Mouse (Mus musculus) ovary, adult 18-20 months (tissue): ENCODE data around the gene Rflna.

Experiments
- DNase-seq: peaks from one replicate; pipeline ENCODE4 v3.0.0; 2022; ENCODE audit warnings: low spot score, mixed read lengths

The Rflna gene

DNA sequence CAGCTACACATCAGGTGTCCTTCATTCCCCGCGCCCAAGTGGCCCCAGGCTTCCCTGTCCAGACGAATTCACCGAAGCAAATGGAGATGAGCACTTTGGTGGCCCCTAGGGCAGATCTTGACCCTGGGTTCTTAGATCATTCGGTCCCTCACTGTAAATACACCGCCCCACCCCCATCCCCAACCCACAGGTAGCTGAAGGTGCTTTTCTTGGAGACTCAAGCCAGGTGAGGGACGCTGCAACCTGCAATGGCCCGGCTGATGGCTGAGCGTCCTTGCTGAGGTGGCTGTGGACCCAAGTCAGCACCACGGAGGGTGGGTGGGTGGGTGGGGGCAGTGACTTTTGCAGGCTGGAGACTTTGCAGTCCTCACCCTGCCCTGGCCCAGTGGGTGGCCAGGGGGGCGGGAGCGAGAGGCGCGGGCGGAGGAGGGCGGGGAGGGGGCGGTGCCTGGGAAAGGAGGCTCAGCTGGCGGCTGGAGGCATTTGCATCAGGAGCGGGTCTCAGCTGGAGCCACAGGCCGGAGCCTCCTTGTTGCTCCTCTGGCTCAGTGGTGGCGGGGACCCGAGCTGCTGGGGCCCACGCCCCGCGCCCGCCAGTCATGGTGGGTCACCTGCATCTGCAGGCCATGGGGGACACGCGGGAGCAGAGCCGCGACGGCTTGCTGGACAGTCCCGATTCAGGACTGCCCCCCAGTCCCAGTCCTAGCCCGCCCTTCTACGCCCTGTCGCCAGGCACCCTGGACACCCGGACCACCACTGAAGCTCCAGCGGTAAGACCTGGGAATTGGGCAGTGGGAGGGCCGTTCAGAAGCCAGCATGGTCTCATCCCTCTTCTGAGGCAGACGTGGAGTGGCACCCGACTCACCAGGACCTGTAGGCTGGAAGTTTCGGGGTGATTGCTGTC lies at the start of gene Rflna:
Gene Rflna (plus strand): TSS at position 253 of the 904 bp plus-strand sequence.
- DNase-seq = no peak

- no peak for DNase-seq
These were observed 48.4 kb upstream of the Rflna start for GRCm38 (mm10) chr5:124954404-124955305.

DNA sequence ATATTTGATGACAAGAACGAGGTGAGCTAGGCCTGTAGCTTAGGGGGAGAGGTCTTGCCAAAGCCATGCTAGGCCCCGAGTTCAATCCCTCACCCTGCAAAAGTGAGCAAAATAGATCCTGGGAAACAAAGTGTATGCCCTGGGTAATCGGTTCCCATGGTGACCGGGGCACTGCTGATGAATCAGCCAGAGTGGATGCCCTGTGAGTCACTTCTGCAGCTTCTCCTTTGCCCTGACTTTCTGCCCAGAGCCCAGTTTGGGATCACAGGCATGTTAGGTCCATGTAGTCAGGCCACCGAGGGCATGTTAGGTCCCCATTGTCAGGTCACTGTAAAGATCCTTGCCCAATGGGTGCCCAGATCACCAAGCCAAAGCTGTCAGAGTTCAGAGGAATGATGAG lies 45.5 kb upstream of the Rflna start:
- no peak for DNase-seq

DNA sequence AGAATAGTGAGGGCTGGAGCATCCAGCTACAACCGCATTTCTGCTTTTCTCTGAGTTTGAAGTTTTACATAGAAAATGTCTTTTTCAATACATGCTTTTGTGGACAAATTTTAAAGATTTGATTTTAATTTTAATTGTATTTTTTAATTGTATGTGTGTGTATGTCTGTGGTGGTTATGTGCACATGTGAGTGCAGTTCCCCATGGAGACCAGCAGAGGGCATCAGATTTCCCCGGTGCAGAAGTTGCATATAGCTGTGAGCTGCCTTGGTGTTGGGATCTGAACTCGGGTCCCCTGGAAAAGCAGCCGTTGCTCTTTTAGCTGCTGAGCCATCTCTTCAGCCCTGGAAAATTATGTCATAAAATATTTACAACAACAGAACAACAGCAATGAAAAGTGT lies 43.9 kb upstream of the Rflna start:
- DNase-seq = no peak

GRCm38 (mm10) chr5:124960131-124960901 lies 42.7 kb upstream of the Rflna start:
- DNase-seq = no peak

DNA sequence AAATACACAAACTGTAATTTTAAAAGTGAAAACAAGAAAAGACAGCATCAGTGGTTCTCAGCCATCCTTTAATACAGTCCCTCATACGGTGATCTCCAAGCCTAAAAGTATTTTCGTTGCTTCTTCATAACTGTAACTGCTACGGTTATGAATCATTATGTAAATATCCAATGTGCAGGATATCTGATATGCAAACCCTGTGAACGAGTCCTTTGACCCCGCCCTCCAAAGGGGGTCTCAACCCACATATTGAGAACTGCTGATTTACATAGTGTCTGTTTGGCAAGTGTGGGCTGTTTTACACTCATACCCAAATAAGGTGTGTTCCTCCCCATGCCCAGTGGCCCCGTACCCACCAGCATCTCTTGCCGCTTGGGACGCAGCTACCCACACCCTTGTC lies 41.6 kb upstream of the Rflna start:
- DNase-seq = no peak

GRCm38 (mm10) chr5:124962761-124963160 lies 40.3 kb upstream of the Rflna start:
- no peak for DNase-seq

- DNase-seq = no peak
These were observed 39.0 kb upstream of the Rflna start for GRCm38 (mm10) chr5:124963806-124964672.

DNA sequence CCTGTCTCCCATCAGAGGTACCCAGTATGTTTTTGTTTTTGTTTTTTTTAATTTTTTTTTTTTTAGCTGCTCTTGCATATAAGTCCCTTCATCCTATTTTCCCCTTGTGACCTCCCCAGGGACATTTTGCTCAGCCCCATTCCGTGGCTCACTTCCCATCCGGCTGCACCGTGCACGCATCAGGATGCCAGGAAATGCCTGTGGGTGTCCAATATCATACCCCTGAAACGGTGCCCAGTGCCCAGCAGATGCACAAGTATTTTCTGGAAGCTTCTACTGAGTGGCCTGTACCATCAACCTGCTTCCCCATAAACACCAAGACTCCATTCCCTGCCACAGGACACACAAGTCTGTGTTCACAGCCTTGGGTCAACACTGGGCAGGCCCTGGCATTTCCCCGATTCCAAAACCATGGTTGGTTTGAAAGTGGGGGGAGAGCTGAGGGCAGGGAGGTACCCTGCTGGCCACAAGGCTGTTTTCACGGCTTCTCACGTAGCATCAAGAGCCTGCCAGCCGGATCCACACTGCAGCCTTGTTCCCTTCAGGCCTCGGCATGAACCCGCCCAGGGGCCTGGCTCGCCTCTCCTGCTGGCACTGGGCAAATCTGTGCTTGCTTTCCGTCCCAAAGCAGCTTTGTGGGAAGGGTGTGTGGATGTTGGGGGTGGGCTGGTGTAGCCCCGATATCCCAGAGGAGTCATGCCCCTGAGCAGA lies 36.2 kb upstream of the Rflna start:
- no peak for DNase-seq

- DNase-seq = no peak
These were observed 33.2 kb upstream of the Rflna start for GRCm38 (mm10) chr5:124969790-124970189.

DNA sequence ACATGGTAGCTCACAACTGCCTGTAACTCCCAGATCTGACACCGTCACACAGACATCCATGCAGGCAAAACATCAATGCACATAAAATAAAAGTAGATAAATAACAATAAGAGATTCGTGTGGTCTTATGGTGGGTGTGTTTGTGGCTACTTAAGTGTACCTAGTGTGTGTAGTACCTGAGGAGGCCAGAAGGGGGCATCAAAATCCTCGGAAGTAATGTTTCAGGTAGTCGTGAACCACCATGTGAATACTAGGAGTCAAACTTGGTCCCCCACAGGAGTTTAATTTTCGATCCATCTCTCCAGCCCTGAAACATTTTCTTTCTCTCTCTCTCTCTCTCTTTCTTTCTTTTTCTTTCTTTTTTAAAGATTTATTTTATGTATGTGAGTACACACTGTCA lies 16.8 kb upstream of the Rflna start:
- DNase-seq = no peak

DNA sequence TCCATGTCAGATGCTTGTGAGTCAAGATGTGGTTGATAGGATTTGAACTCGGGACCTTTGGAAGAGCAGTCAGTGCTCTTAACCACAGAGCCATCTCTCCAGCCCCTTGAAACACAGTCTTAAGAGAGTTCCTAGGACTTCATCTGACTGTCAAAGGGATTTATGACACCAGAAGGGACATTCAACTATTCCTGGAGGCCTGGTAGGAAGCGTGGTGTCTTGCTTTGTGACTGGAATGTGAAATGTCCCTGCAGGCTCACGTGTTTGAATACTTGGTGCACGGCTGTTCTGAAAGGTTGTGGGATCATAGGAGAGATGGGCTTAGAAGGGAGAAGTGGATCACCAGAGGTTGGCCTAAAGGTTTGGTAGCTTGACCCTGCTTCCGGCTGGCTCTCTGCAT lies 16.4 kb upstream of the Rflna start:
- no peak for DNase-seq

DNA sequence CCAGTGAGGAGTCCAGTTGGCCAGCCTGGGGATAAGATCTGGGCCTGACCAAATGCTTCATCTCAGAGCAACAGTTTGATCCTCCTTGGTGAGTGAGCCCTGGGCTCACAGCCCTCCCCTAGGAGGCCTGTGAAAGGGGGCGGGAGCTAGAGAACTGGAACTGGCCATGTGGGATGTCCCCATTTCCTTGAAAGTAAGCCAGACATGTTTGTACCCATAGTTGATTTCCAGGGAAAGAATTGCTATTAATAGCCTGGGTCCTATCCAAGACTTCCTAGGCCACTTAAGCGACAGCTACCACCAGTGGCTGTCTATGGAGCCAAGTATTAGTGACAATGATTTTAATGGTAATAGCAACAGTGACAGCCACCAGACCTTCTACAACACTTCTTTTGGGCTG lies 13.3 kb upstream of the Rflna start:
- no peak for DNase-seq

DNA sequence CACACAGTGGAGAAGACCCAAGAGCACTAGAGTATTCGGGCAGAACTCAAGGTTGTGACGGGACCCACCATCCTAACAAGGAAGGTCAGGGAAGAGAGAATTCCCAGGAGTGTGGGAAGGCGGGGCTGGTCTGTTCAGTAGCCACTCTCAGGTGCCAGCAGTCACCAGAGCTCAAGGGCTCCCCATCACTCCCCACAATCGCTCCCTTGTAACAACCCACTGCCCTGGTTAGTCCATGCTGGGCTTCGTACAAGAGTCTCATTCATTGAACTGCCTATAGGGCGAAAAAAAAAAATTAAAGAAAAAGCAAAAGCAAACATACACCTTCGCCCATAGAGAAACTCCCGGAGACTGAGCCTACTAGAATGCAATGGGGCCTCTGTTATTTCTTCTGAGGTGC lies 10.7 kb upstream of the Rflna start:
- no peak for DNase-seq

DNA sequence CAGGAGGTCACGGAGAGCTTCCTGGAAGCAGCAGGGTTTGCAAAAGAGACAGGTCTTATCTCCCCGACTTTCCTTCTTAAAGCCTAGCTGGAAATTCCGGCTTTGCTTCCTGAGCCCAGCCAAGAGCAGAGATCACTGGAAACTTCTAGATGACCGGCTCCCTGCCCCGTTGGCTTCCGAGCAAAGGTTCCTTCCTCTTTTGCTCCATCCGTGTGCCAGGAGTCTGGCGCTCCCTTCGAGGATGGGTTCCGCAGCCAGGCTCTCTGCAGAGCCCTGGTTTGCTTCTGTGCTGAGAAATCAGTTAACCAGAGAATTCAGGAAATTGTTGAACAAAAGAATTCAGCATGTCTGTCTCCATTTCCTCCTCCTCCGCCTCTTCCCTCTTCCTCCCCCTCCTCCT lies 10.1 kb upstream of the Rflna start:
- DNase-seq = no peak

DNA sequence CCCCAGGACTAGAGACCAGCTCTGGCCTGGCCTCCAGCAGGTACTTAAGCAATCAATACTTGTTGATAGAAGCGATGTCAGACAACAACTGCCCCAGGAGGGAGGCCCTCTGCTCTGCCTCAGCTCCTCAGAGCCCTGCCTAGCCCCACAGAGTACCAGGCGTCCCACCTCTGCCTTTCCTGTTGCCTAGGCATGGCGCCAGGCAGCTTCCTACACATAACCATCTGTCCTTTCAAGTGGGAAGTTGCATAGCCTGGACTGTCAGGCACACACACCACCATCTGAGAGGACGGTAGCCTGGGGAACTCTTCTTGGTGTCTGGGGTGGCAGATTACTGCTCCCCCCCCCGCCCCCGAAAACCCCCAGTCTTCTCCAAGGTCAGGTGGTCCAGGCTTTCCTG lies 6.2 kb upstream of the Rflna start:
- no peak for DNase-seq

DNA sequence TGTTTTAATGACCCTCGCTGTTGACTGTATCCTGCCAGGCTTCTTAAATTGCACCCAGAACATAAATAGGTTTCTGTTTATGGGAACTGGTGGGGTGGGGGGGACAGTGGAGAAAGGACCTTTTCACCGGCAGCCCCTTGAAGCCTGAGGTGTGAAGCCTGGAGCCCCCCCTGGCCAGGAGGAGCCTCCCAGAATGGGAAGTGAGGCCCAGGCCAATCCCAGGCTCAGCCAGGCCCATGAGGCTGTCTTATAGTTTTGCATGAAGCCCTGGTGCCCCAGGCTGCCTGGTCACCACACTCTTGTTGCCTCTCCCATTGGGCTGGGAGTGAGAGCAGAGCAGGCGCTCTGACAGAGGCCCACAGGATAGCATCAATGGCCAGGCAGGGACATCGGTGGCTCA lies 5.1 kb upstream of the Rflna start:
- DNase-seq = no peak

DNA sequence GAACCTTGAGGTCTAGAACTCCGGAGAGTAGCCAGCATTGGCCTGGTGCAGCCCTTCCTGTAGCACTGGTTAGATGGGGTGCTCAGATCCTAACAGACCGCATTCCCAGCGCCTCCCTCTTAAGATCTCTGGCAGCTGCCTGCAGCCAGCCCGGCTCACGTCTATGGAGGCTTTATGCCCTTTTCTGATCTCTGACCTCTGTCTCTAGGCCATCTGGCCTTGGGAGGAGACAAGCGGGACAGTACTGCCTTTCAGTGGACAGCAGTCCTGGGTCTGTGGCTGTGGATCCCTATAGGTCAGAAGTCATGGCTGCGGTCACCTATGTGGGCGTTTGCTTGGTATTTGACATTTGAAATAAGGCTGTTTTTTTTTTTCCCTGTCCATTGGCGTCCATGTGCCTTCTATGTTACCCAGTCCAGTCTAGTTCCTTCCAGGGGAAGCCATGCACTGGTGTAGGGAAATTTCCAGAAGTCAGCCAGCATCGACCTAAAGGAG lies 2.2 kb upstream of the Rflna start:
- no peak for DNase-seq

DNA sequence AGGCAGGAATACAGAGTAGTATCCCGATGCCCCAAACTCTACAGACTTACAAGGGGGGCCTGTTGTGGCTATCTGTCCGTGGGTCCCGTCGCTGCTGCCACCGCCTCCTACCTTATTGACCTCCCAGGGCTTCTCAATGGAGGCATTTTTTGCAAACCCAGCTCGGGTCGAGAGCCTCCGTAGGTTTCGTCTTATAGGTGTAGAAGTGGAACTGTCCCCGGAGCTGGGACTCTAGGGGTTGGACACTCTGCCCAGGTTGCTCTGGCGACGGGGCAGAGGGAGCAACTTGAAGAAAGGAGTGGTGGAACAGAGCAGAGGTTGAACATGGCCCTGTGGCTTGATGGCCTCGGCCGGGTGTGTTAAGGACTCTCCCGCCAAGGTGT lies 843 bp downstream of the Rflna start:
- DNase-seq = no peak

- no peak for DNase-seq
These were observed 3.0 kb downstream of the Rflna start for GRCm38 (mm10) chr5:125005871-125006652.
